Mouse (Mus musculus) erythroblast, embryonic 14.5 days (primary cell): ENCODE measurements at regions not wholly inside any gene's neighbourhood (a gene's known extent, or its start where the extent isn't known, plus 50 kb on each side); places are given as distances from the start of the nearest gene placed in this dataset.

Source experiments
- H3K27me3 ChIP-seq: 2 replicates; pipeline ENCODE4 v1.6.1; 2012; ENCODE audit warnings: inconsistent platforms; ENCODE audit not compliant: control insufficient read depth
- H3K36me3 ChIP-seq: 2 replicates; pipeline ENCODE4 v1.6.1; 2012; ENCODE audit warnings: mild to moderate bottlenecking, inconsistent platforms; ENCODE audit not compliant: control insufficient read depth
- H3K4me1 ChIP-seq: 2 replicates; pipeline ENCODE4 v1.6.1; 2012; ENCODE audit warnings: inconsistent platforms; ENCODE audit not compliant: control insufficient read depth
- H3K4me3 ChIP-seq: replicated peaks from 2 replicates; pipeline ENCODE3; 2012; ENCODE audit warnings: moderate library complexity, mild to moderate bottlenecking, inconsistent platforms
- H3K9me3 ChIP-seq: 2 replicates; pipeline ENCODE4 v1.6.1; 2012; ENCODE audit warnings: low read length, inconsistent platforms, mixed read lengths; ENCODE audit not compliant: control insufficient read depth
- GATA1 ChIP-seq: IDR thresholded peaks from 2 replicates; pipeline ENCODE4 v1.6.1; 2012; ENCODE audit warnings: low read length, inconsistent platforms, mixed read lengths
- TAL1 ChIP-seq: IDR thresholded peaks from 3 replicates; pipeline ENCODE4 v1.6.1; 2012; ENCODE audit warnings: low read length, inconsistent platforms, mixed read lengths

GRCm38 (mm10) chr12:16121787-16122186 is 305.1 kb upstream of the Trib2 start:
- Histone ChIP-seq H3K9me3 (no peaks in the 10 kb centered on the region), H3K4me3 (no peak overlapping the region), H3K27me3 (no peaks in the 10 kb centered on the region), H3K4me1 (no peaks in the 10 kb centered on the region), H3K36me3 (no peaks in the 10 kb centered on the region)
- no peak for TF ChIP-seq GATA1
- no peak for TF ChIP-seq TAL1

GRCm38 (mm10) chr12:16118710-16119109 is 302.0 kb upstream of the Trib2 start:
- Histone ChIP-seq H3K4me1 (no peaks in the 10 kb centered on the region), H3K27me3 (no peaks in the 10 kb centered on the region), H3K4me3 (no peak overlapping the region), H3K36me3 (no peaks in the 10 kb centered on the region), H3K9me3 (no peaks in the 10 kb centered on the region)
- TF ChIP-seq TAL1, result no peak
- no peak for TF ChIP-seq GATA1

- H3K36me3 ChIP-seq, result no peaks in the 10 kb centered on the region
- no peaks in the 10 kb centered on the region for H3K4me1 ChIP-seq
- no peak for TF ChIP-seq TAL1
- TF ChIP-seq GATA1, result no peak
- no peak overlapping the region for H3K4me3 ChIP-seq
- no peaks in the 10 kb centered on the region for H3K27me3 ChIP-seq
- H3K9me3 ChIP-seq, result no peaks in the 10 kb centered on the region
Observed at GRCm38 (mm10) chr12:16106946-16107345, 290.2 kb upstream of the Trib2 start.

GRCm38 (mm10) chr12:16098840-16099239 is 282.1 kb upstream of the Trib2 start:
- H3K27me3 ChIP-seq, result no peaks in the 10 kb centered on the region
- H3K4me1 ChIP-seq, result no peaks in the 10 kb centered on the region
- TF ChIP-seq GATA1 (no peak), TAL1 (no peak)
- H3K4me3 ChIP-seq, result no peak overlapping the region
- H3K36me3 ChIP-seq, result no peaks in the 10 kb centered on the region
- H3K9me3 ChIP-seq, result no peaks in the 10 kb centered on the region

DNA sequence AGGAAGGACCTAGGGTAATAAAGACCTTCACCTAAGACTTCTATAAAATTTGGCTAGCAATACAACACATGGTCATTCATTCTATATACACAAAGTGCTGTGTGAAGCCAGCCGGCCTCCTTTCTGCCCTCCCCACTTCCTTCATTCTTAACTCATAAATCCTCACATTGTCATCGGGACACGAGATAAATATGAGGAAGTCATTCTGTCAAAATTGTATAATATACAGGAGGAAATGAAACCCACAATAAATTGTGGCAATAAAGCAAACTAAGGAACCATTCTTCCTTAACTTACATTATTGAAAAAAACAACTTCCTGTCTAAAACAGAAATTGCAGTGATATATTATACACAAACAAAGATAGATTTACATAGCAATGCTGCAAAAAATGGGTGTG is 275.9 kb upstream of the Trib2 start:
- Histone ChIP-seq H3K4me3 (no peak overlapping the region), H3K36me3 (no peaks in the 10 kb centered on the region), H3K9me3 (no peaks in the 10 kb centered on the region), H3K27me3 (no peaks in the 10 kb centered on the region), H3K4me1 (no peaks in the 10 kb centered on the region)
- TF ChIP-seq TAL1, result no peak
- no peak for TF ChIP-seq GATA1

GRCm38 (mm10) chr12:16091336-16091735 is 274.6 kb upstream of the Trib2 start:
- Histone ChIP-seq H3K4me1 (no peaks in the 10 kb centered on the region), H3K9me3 (no peaks in the 10 kb centered on the region), H3K27me3 (no peaks in the 10 kb centered on the region), H3K4me3 (no peak overlapping the region), H3K36me3 (no peaks in the 10 kb centered on the region)
- TF ChIP-seq GATA1, result no peak
- TF ChIP-seq TAL1, result no peak

DNA sequence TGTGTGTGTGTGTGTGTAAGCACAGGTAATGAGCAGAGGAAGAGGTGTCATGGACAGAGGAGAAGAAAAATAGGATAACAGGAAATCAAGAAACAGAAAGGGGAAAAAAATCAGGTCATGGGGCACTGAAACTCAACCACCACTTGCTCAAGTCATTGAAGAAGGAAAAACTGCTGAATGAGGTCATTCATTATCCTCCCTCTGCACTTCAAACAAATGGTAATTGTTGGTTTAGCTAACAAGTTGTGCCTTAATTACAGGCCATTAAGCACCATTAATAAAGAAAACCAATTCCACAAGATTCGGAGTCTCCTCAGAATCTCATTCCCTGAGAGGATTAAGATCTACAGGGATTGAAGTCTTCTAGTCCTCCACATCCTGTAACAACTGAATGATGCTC is 266.5 kb upstream of the Trib2 start:
- Histone ChIP-seq H3K4me1 (no peaks in the 10 kb centered on the region), H3K9me3 (no peaks in the 10 kb centered on the region), H3K4me3 (no peak overlapping the region), H3K36me3 (no peaks in the 10 kb centered on the region), H3K27me3 (no peaks in the 10 kb centered on the region)
- no peak for TF ChIP-seq GATA1
- no peak for TF ChIP-seq TAL1

DNA sequence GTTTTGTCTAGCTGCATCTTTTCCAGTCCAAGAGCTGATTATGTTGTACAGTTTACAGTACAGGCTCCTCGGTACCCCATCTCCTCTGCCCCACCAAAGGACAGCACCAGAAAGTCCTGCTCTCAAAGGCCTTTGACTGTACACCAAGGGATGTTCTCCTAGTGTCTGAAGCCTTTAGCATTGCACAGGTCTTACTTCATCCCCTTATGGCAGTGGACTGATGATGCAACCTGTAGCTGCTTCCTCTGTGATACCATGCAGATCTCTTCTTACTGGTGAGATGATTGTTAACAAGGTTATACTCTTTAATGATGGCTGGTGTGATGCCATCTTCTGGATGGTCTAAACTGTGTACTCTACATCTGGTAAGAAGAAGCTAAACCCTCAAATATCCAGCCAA is 260.5 kb upstream of the Trib2 start:
- Histone ChIP-seq H3K9me3 (no peaks in the 10 kb centered on the region), H3K36me3 (no peaks in the 10 kb centered on the region), H3K27me3 (no peaks in the 10 kb centered on the region), H3K4me1 (no peaks in the 10 kb centered on the region), H3K4me3 (no peak overlapping the region)
- no peak for TF ChIP-seq GATA1

GRCm38 (mm10) chr12:16075962-16076361 is 259.2 kb upstream of the Trib2 start:
- Histone ChIP-seq H3K4me3 (no peak overlapping the region), H3K9me3 (no peaks in the 10 kb centered on the region)

DNA sequence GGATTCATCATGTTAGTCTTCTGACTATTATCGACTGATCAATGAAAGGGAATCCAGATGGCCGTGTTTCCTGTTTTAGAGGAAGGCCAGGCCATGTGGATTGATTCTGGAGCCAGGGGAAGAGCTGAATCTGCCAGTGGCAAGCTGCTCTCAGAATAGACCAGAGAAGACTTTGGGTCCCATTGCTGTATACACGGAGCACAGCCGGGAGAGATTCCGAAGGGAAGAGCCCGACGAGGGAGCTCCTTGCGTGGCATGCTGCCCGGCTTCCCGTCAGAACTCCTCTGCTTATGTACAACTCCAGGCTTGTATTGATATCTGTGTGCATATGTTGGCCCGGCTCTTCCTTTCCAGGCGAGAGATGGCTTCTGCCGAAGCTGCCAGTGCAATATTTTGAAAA is 252.2 kb upstream of the Trib2 start:
- Histone ChIP-seq H3K4me3 (no peak overlapping the region), H3K9me3 (no peaks in the 10 kb centered on the region), H3K27me3 (no peaks in the 10 kb centered on the region), H3K4me1 (no peaks in the 10 kb centered on the region), H3K36me3 (no peaks in the 10 kb centered on the region)
- no peak for TF ChIP-seq GATA1
- no peak for TF ChIP-seq TAL1

More at GRCm38 (mm10) chr12:16075962-16076361, 259.2 kb upstream of the Trib2 start:
- TF ChIP-seq GATA1 (no peak), TAL1 (no peak)
- no peaks in the 10 kb centered on the region for H3K4me1 ChIP-seq
- H3K36me3 ChIP-seq, result no peaks in the 10 kb centered on the region
- H3K27me3 ChIP-seq, result no peaks in the 10 kb centered on the region
